Mouse (Mus musculus): ENCODE data around the gene Cenpx. TPM values are rescaled to one million over a fixed set of nuclear protein-coding genes. Genes with fewer than 3 reads are reported as not detected.

Gene Cenpx
- polyA plus RNA-seq, 1 experiment, result 57.6 TPM

DNA sequence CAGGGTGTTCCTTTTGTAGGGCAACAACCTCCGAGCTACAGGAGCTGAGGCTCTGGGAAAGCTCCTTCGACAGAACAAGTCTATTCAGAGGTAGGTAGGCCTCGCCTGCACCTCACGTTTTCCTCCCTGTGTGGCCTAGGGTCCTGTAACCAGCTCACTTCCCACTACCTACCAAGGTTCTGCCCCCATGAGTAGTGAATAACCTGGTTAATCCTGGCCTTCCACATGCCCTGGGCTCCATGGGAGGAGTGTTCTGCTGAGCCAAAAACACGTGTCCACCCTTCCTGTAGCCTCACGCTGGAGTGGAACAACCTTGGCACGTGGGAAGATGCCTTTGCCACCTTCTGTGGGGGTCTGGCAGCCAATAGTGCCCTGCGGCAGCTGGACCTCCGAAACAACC lies 1.6 kb upstream of the Cenpx start:
- no peak overlapping the region for H3K4me3 ChIP-seq (ENCODE audit: insufficient read depth, poor library complexity, severe bottlenecking)
- no peaks in the 10 kb centered on the region for H3K79me2 ChIP-seq (ENCODE audit: control insufficient read depth, insufficient read depth)
- no peaks in the 10 kb centered on the region for H3K27me3 ChIP-seq (ENCODE audit: control insufficient read depth, insufficient read depth, insufficient read length)
- H3K79me3 ChIP-seq (ENCODE audit: low read depth), result no peaks in the 10 kb centered on the region
- peaks cover 31% of the 10 kb centered on the region for H3K36me3 ChIP-seq (ENCODE audit: control insufficient read depth, insufficient read depth)
- TF ChIP-seq MYOD1 (IDR thresholded peaks at IDR 0.05; ENCODE audit: control insufficient read depth, insufficient read length, low read depth) (no peak), CEBPB (IDR thresholded peaks at IDR 0.05; ENCODE audit: low read depth) (no peak), CTCF (IDR thresholded peaks at IDR 0.05; ENCODE audit: control insufficient read depth, insufficient read depth, insufficient read length) (no peak), MYOG (IDR thresholded peaks at IDR 0.05; ENCODE audit: control insufficient read depth, extremely low read depth, insufficient read length) (no peak), USF1 (IDR thresholded peaks at IDR 0.05; ENCODE audit: low read depth) (no peak), FOSL1 (IDR thresholded peaks at IDR 0.05; ENCODE audit: insufficient read depth, low read length, poor library complexity, severe bottlenecking) (no peak), MAX (IDR thresholded peaks at IDR 0.05) (no peak)
- no peak overlapping the region for H3ac ChIP-seq (ENCODE audit: control insufficient read depth, insufficient read length, low read depth)

DNA sequence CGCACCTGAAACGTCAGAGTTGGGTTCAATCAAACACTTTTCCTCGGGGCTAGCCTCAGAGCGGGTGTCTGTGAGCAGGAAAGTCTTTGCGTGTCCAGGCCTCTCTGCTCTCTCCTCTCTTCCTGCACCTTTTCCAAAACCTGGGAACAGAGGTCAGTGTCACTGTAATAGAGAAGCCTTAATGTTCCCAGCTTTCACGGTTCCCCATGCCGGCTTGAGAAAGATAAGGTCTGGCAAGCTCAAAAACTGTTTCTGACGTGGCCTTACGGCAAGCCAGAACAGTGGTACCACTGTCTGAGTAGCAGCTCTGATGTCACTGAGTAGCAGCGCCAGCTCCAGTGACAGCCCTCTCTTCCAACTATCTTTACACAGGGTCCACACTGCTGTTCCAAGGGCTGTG lies 1.0 kb upstream of the Cenpx start:
- Histone ChIP-seq H3K79me3 (ENCODE audit: low read depth) (no peaks in the 10 kb centered on the region), H3ac (ENCODE audit: control insufficient read depth, insufficient read length, low read depth) (peak overlapping the region; percentile 94), H3K4me3 (ENCODE audit: insufficient read depth, poor library complexity, severe bottlenecking) (peak overlapping the region; percentile 53), H3K27me3 (ENCODE audit: control insufficient read depth, insufficient read depth, insufficient read length) (no peaks in the 10 kb centered on the region), H3K36me3 (ENCODE audit: control insufficient read depth, insufficient read depth) (peaks cover 37% of the 10 kb centered on the region), H3K79me2 (ENCODE audit: control insufficient read depth, insufficient read depth) (no peaks in the 10 kb centered on the region)
- TF ChIP-seq MYOD1 (IDR thresholded peaks at IDR 0.05; ENCODE audit: control insufficient read depth, insufficient read length, low read depth) (no peak), USF1 (IDR thresholded peaks at IDR 0.05; ENCODE audit: low read depth) (no peak), FOSL1 (IDR thresholded peaks at IDR 0.05; ENCODE audit: insufficient read depth, low read length, poor library complexity, severe bottlenecking) (no peak), MYOG (IDR thresholded peaks at IDR 0.05; ENCODE audit: control insufficient read depth, extremely low read depth, insufficient read length) (no peak), MAX (IDR thresholded peaks at IDR 0.05) (no peak), CTCF (IDR thresholded peaks at IDR 0.05; ENCODE audit: control insufficient read depth, insufficient read depth, insufficient read length) (no peak), CEBPB (IDR thresholded peaks at IDR 0.05; ENCODE audit: low read depth) (no peak)

DNA sequence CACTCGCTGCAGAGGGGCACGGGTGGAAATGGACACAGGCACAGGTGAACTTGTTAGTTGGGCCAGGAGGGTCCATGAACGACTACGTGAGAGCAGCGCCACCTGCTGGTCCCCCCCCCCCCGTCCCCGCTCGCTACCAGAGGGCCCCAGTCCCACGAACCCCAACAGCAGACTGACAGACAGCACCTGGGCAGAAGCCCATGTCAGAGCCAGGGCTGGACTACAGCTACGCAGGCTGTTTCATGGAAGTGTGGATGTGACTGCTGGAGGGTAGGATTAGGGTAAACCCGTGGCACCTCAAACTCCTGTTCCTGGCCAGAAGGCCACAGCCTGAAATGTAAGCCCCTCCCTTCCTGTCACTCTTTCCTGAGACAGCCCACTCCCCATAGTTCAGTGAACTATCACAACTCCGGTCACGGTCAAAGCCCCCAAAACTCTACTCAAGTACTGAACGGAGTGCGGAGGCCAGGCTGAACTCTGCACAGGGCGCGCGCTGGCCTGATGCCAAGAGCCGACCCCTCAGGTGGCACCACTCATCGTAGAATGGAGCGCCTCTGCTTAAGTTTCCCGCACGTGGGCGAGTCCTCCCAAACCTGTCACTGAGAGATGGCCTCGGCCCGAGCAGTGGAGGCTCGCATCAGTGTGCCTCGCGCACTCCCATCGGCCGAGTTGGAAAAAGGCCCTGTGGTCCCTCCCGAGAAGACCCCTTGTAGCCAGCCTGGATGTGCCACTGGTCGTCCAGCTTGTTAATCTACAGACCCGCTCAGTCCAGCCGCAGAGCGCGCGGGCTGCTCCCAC lies 568 bp downstream of the Cenpx start:
- no peaks in the 10 kb centered on the region for H3K27me3 ChIP-seq (ENCODE audit: control insufficient read depth, insufficient read depth, insufficient read length)
- no peaks in the 10 kb centered on the region for H3K79me2 ChIP-seq (ENCODE audit: control insufficient read depth, insufficient read depth)
- peak overlapping the region; percentile 53 for H3K4me3 ChIP-seq (ENCODE audit: insufficient read depth, poor library complexity, severe bottlenecking)
- peaks cover 37% of the 10 kb centered on the region for H3K36me3 ChIP-seq (ENCODE audit: control insufficient read depth, insufficient read depth)
- H3K79me3 ChIP-seq (ENCODE audit: low read depth), result no peaks in the 10 kb centered on the region
- H3ac ChIP-seq (ENCODE audit: control insufficient read depth, insufficient read length, low read depth), result peak overlapping the region; percentile 80
- TF ChIP-seq CEBPB (IDR thresholded peaks at IDR 0.05; ENCODE audit: low read depth), result no peak
- TF ChIP-seq CTCF (IDR thresholded peaks at IDR 0.05; ENCODE audit: control insufficient read depth, insufficient read depth, insufficient read length), result peak; percentile 89
- TF ChIP-seq MYOD1 (IDR thresholded peaks at IDR 0.05; ENCODE audit: control insufficient read depth, insufficient read length, low read depth), result no peak

DNA sequence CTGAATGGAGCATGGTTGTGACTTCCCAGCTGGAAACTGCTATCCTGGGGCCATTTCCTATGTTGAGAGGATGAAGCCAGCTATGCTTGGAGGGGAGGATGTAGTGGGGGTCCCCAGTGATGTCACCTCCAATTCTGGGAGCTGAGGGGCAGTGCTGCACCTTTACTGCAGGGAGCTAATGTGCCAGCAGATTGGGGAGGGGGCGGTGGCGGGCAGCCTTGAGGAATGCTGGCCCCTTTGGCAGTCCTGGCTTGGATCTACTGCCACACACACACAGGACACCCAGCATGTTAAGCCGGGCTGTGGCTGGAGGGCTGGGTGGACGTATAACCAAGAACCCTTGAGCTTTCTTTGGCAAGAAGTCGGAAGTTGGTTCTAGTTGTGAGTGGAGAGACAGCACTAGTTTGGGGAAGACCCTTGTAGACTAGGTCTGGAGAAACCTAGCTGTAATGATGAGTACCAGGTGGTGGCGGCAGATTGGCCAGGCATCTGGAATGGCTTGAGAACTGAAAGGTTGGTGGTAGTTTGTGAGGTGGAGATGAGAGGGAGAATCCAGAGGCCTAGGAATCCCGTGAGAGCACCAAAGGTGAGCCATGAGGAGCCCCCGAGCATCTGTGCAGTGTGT lies 1.4 kb downstream of the Cenpx start:
- peaks cover 29% of the 10 kb centered on the region for H3K36me3 ChIP-seq (ENCODE audit: control insufficient read depth, insufficient read depth)
- no peak overlapping the region for H3ac ChIP-seq (ENCODE audit: control insufficient read depth, insufficient read length, low read depth)
- TF ChIP-seq MYOG (IDR thresholded peaks at IDR 0.05; ENCODE audit: control insufficient read depth, extremely low read depth, insufficient read length) (no peak), CEBPB (IDR thresholded peaks at IDR 0.05; ENCODE audit: low read depth) (no peak), FOSL1 (IDR thresholded peaks at IDR 0.05; ENCODE audit: insufficient read depth, low read length, poor library complexity, severe bottlenecking) (no peak), CTCF (IDR thresholded peaks at IDR 0.05; ENCODE audit: control insufficient read depth, insufficient read depth, insufficient read length) (no peak), USF1 (IDR thresholded peaks at IDR 0.05; ENCODE audit: low read depth) (no peak), MAX (IDR thresholded peaks at IDR 0.05) (no peak), MYOD1 (IDR thresholded peaks at IDR 0.05; ENCODE audit: control insufficient read depth, insufficient read length, low read depth) (no peak)
- H3K79me3 ChIP-seq (ENCODE audit: low read depth), result no peaks in the 10 kb centered on the region
- H3K27me3 ChIP-seq (ENCODE audit: control insufficient read depth, insufficient read depth, insufficient read length), result no peaks in the 10 kb centered on the region
- no peaks in the 10 kb centered on the region for H3K79me2 ChIP-seq (ENCODE audit: control insufficient read depth, insufficient read depth)
- H3K4me3 ChIP-seq (ENCODE audit: insufficient read depth, poor library complexity, severe bottlenecking), result no peak overlapping the region

DNA sequence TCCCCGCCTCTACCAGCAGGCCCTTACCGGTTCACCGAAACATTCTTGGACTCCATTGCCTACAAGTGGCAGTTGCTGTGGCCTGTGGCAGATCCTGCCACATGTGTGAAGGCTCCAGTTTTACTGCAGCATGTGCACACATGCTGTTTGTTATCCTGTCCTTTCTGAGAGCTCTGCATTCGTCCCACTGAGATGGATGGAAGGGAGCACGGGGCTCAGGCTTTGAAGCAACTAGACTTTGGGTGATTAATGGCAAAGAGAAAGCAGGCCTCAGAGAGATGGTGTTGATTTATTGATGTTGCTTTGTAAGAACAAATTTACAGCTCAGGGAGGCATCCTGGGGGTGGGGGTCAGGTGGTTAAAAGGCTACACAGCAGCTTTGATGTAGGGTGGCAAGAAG lies 2.9 kb downstream of the Cenpx start:
- Histone ChIP-seq H3K27me3 (ENCODE audit: control insufficient read depth, insufficient read depth, insufficient read length) (no peaks in the 10 kb centered on the region), H3K4me3 (ENCODE audit: insufficient read depth, poor library complexity, severe bottlenecking) (no peak overlapping the region), H3K79me3 (ENCODE audit: low read depth) (no peaks in the 10 kb centered on the region), H3K79me2 (ENCODE audit: control insufficient read depth, insufficient read depth) (no peaks in the 10 kb centered on the region), H3ac (ENCODE audit: control insufficient read depth, insufficient read length, low read depth) (no peak overlapping the region), H3K36me3 (ENCODE audit: control insufficient read depth, insufficient read depth) (peaks cover 23% of the 10 kb centered on the region)
- TF ChIP-seq MAX (IDR thresholded peaks at IDR 0.05) (no peak), CEBPB (IDR thresholded peaks at IDR 0.05; ENCODE audit: low read depth) (no peak), USF1 (IDR thresholded peaks at IDR 0.05; ENCODE audit: low read depth) (no peak), MYOG (IDR thresholded peaks at IDR 0.05; ENCODE audit: control insufficient read depth, extremely low read depth, insufficient read length) (no peak), MYOD1 (IDR thresholded peaks at IDR 0.05; ENCODE audit: control insufficient read depth, insufficient read length, low read depth) (no peak), CTCF (IDR thresholded peaks at IDR 0.05; ENCODE audit: control insufficient read depth, insufficient read depth, insufficient read length) (no peak), FOSL1 (IDR thresholded peaks at IDR 0.05; ENCODE audit: insufficient read depth, low read length, poor library complexity, severe bottlenecking) (no peak)
